ENCODE assay signal across 23 mouse cellular contexts in genomic region chr1:92050992-92051391, GRCm38 (mm10).
DNase-seq lines count a peak whose midpoint lies in the region; ATAC-seq lines count a peak whose summit lies in the region.
"Had no signal": no experiment of that assay in that cellular context is flagged by ENCODE, and none has a peak within 500 bp of the region (broad histone marks: within the 10 kb centered on the region; RNA-seq: fewer than 3 reads in every experiment).

No protein-coding gene starts in this region.

- H3K27me3 ChIP-seq in hindbrain, embryonic 10.5 days (ENCODE audit: insufficient read depth, poor library complexity, severe bottlenecking), result no peaks in the 10 kb centered on the region
- H3K27me3 ChIP-seq in hindbrain, embryonic 13.5 days, result no peaks in the 10 kb centered on the region
- H3K27me3 ChIP-seq: embryonic facial prominence, embryonic 15.5 days; forebrain, embryonic 15.5 days; heart, embryonic 15.5 days; hindbrain, embryonic 15.5 days had no signal

- peaks cover 29% of the 10 kb centered on the region for H3K4me1 ChIP-seq in hindbrain, embryonic 10.5 days (replicated peaks)
- peaks cover 23% of the 10 kb centered on the region for H3K4me1 ChIP-seq in hindbrain, embryonic 13.5 days (replicated peaks)
- H3K4me1 ChIP-seq: forebrain, embryonic 15.5 days had no signal

- no peak overlapping the region for H3K9ac ChIP-seq in hindbrain, embryonic 13.5 days
- H3K9ac ChIP-seq: embryonic facial prominence, embryonic 15.5 days; forebrain, embryonic 15.5 days; heart, embryonic 15.5 days; hindbrain, embryonic 15.5 days had no signal

- DNase-seq in hindbrain, embryonic 10.5 days (ENCODE audit: low spot score), result no peak
- peak; percentile 59 for DNase-seq in CD4-positive helper T cell, adult 2 months (ENCODE audit: low read depth, low spot score)
- DNase-seq in T-cell, adult 2 months (ENCODE audit: low spot score), result peak; percentile 38
- DNase-seq in adrenal gland, postnatal 4 days (ENCODE audit: low spot score in 2 of 2), result no peak
- no peak for DNase-seq in left cerebral cortex, adult 18-20 months (ENCODE audit: low spot score in 2 of 2)
- DNase-seq: adrenal gland, postnatal 14 days; cerebellum, adult 2 months; cerebellum, postnatal 10 days; gastrocnemius, postnatal 14 days; heart, adult 2 months; heart, postnatal 14 days; kidney, adult 11 months had no signal

- H3K4me3 ChIP-seq in hindbrain, embryonic 10.5 days, result no peak overlapping the region
- no peak overlapping the region for H3K4me3 ChIP-seq in hindbrain, embryonic 13.5 days
- H3K4me3 ChIP-seq: embryonic facial prominence, embryonic 15.5 days; erythroblast, embryonic 14.5 days; forebrain, embryonic 10.5 days; forebrain, embryonic 15.5 days; heart, adult 2 months; heart, embryonic 15.5 days; hindbrain, embryonic 15.5 days had no signal

- no peaks in the 10 kb centered on the region for H3K36me3 ChIP-seq in hindbrain, embryonic 10.5 days
- no peaks in the 10 kb centered on the region for H3K36me3 ChIP-seq in hindbrain, embryonic 13.5 days
- H3K36me3 ChIP-seq: embryonic facial prominence, embryonic 15.5 days; forebrain, embryonic 15.5 days; heart, embryonic 15.5 days; hindbrain, embryonic 15.5 days had no signal

- H3K27ac ChIP-seq in hindbrain, embryonic 10.5 days, result peak overlapping the region; percentile 50; the same call in 1 of the 2 replicates
- no peak overlapping the region for H3K27ac ChIP-seq in hindbrain, embryonic 13.5 days
- H3K27ac ChIP-seq: embryonic facial prominence, embryonic 15.5 days; forebrain, embryonic 10.5 days; forebrain, embryonic 15.5 days; heart, adult 2 months; heart, embryonic 15.5 days; hindbrain, embryonic 15.5 days had no signal

- ATAC-seq in hindbrain, embryonic 13.5 days (ENCODE audit: low FRiP score), result no peak
- peak; percentile 80 for ATAC-seq in inflammation-experienced regulatory T-cells, adult 6 months
- no peak for ATAC-seq in megakaryocyte-erythroid progenitor cell, adult 5-6 weeks (replicated peaks; ENCODE audit: low FRiP score, low TSS enrichment, poor library complexity, severe bottlenecking)
- ATAC-seq: forebrain, embryonic 15.5 days had no signal

- no peak overlapping the region for H3K4me2 ChIP-seq in hindbrain, embryonic 13.5 days
- H3K4me2 ChIP-seq: embryonic facial prominence, embryonic 15.5 days; forebrain, embryonic 15.5 days; heart, embryonic 11.5 days; heart, embryonic 15.5 days; hindbrain, embryonic 15.5 days had no signal

- no peaks in the 10 kb centered on the region for H3K9me3 ChIP-seq in hindbrain, embryonic 10.5 days
- H3K9me3 ChIP-seq in hindbrain, embryonic 13.5 days, result no peaks in the 10 kb centered on the region
- H3K9me3 ChIP-seq: embryonic facial prominence, embryonic 15.5 days; forebrain, embryonic 10.5 days; forebrain, embryonic 15.5 days; G1E; heart, embryonic 15.5 days; hindbrain, embryonic 15.5 days had no signal

Comparison
In these comparisons a context has a peak if more than half of its experiments do, and no peak if none do; other contexts are left out.
1. DNase-seq: peak in CD4-positive helper T cell, adult 2 months (single experiment) and T-cell, adult 2 months (single experiment); none in hindbrain, embryonic 10.5 days (single experiment), adrenal gland, postnatal 4 days (0 of 2) and left cerebral cortex, adult 18-20 months (0 of 2).